Mouse (Mus musculus) stomach, postnatal 0 days (tissue): Measurements from ENCODE around the gene Mlxipl. TPM values are rescaled to one million over a fixed set of nuclear protein-coding genes. Genes with fewer than 3 reads are reported as not detected.
A peak's percentile ranks its signal among the peaks of the same experiment; 100 is the strongest.
"Not testable (repeated sequence)": the region's sequence is repeated elsewhere in the genome, so short reads cannot be mapped to it uniquely, and the experiment has no call there.

Experiments
- ATAC-seq: fragments of 200-750 bp; cut with Nextera tagmentation; 2 replicates; pipeline ENCODE4 v1.8.0; 2017; ENCODE audit not compliant: low FRiP score, low TSS enrichment
- DNase-seq: peaks from one replicate; pipeline ENCODE4 v3.0.0-alpha.2; 2016; ENCODE audit warnings: low spot score
- H3K27ac ChIP-seq: fragments of 300-500 bp; sonication (generic); replicated peaks from 2 replicates; pipeline ENCODE4 v1.5.1; 2014; ENCODE audit warnings: mild to moderate bottlenecking, control low read depth
- H3K27me3 ChIP-seq: fragments of 300-500 bp; sonication (generic); 2 replicates; pipeline ENCODE4 v1.6.1; 2014; ENCODE audit warnings: low read length; ENCODE audit not compliant: control insufficient read depth, insufficient read depth
- H3K36me3 ChIP-seq: fragments of 300-500 bp; sonication (generic); 2 replicates; pipeline ENCODE4 v1.6.1; 2014; ENCODE audit warnings: low read length, mixed read lengths; ENCODE audit not compliant: control insufficient read depth, insufficient read depth
- H3K4me1 ChIP-seq: fragments of 300-500 bp; sonication (generic); replicated peaks from 2 replicates; pipeline ENCODE4 v1.6.1; 2014; ENCODE audit warnings: antibody characterized with exemption; ENCODE audit not compliant: control insufficient read depth, insufficient read depth
- H3K4me2 ChIP-seq: fragments of 300-500 bp; sonication (generic); replicated peaks from 2 replicates; pipeline ENCODE4 v1.6.1; 2014; ENCODE audit warnings: low read depth, mild to moderate bottlenecking, control low read depth, moderate library complexity
- H3K4me3 ChIP-seq: fragments of 300-500 bp; sonication (generic); 2 replicates; pipeline ENCODE4 v1.5.1; 2014; ENCODE audit warnings: low read depth, low read length, control low read depth
- H3K9ac ChIP-seq: fragments of 300-500 bp; sonication (generic); 2 replicates; pipeline ENCODE4 v1.6.1; 2014; ENCODE audit warnings: mild to moderate bottlenecking, low read length, control low read depth, mixed read lengths
- H3K9me3 ChIP-seq: fragments of 300-500 bp; sonication (generic); 2 replicates; pipeline ENCODE4 v1.6.1; 2016; ENCODE audit warnings: low read length; ENCODE audit not compliant: control insufficient read depth
- CTCF ChIP-seq: IDR thresholded peaks from 2 replicates; pipeline ENCODE4 v1.5.1; 2016; ENCODE audit warnings: antibody characterized with exemption, low read depth, mild to moderate bottlenecking, moderate library complexity
- EP300 ChIP-seq: optimal IDR thresholded peaks from 2 replicates; pipeline ENCODE3; 2016; ENCODE audit warnings: antibody characterized with exemption
- WGBS: fragments of 180-500 bp; shearing (Covaris S2); extraction: QIAGEN DNeasy Blood & Tissue Kit; methylation state at CpG from one replicate; pipeline ENCODE4 v1.1.7; 2014; 5-methylcytosine and 5-hydroxymethylcytosine counted together
- polyA plus RNA-seq: library from polyadenylated mRNA; unstranded; fragments of >200 nt; fragmentation: Nextera tagmentation; extraction: Ambion mirVana; gene quantifications from 2 replicates; pipeline ENCODE4 v1.2.1, GENCODE M21; 2015

Gene Mlxipl
- 0.22 and 0.91 TPM in 2 replicates for polyA plus RNA-seq

DNA sequence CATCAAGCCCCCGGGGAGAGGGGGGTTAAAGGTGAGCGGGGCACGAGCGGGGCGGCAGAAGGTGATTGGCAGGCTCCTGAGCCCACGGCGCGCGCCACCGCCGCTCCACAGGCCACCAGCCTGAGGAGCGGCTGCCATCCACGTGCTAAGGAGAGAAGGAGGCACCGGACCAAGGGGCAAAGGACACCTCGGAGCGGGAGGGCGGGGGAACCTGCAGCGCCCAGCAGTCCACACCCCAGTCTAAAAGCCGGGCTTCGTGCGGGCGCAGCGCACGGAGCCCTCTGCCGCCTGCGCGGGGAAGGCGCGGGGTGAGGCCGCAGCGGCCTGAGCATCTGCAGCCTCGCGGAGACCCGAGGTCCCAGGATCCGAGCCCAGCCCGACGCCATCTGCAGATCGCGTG is at the start of gene Mlxipl:
Mlxipl (plus strand) TSS at position 238 of the 400 bp plus-strand sequence.
- peak; percentile 35; the same call in 1 of the 2 replicates for TF ChIP-seq CTCF
- TF ChIP-seq EP300: no peak
- Histone ChIP-seq H3K27ac (no peak within 1 kb of the TSS), H3K36me3 (no peaks in the 10 kb centered on the region), H3K4me2 (peak within 1 kb of the TSS; percentile 20; the same call in 1 of the 2 replicates), H3K27me3 (no peaks in the 10 kb centered on the region; the same call in 1 of the 2 replicates), H3K9me3 (no peaks in the 10 kb centered on the region), H3K4me1 (no peaks in the 10 kb centered on the region), H3K4me3 (no peak within 1 kb of the TSS), H3K9ac (0 out of 2 replicates have a peak within 1 kb of the TSS, but pooled peaks have one; percentile 31)
- DNase-seq (peak; percentile 53), ATAC-seq (peak; percentile 78)
- WGBS: 3% methylated on average over 39 of the region's 39 CpGs

DNA sequence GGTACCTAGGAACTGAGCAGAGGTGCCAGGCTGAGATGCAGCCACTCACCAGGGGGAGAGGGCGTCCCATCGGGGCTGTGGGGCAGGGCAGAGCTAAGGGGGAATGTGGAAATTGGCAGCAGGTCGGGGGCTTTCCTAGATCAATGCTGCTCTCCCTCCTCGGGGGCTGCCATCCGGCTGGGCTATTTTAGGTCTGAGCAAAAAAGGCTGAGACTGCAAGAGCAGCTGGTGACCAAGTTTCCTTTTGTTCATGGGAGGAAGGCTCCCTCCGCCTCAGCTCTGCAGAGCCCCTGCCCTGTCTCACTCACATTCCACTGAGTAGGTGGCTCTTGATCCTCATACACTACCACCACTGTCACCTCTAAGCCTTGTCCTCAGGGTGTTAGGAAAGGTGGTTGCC is 49.6 kb upstream of the Mlxipl start:
- H3K27ac ChIP-seq: no peak overlapping the region
- H3K4me1 ChIP-seq: no peaks in the 10 kb centered on the region
- 49% methylated on average over 6 of the region's 6 CpGs for WGBS
- no peak overlapping the region for H3K9ac ChIP-seq
- no peaks in the 10 kb centered on the region for H3K27me3 ChIP-seq
- DNase-seq (no peak), ATAC-seq (no peak)
- H3K4me3 ChIP-seq: no peak overlapping the region
- TF ChIP-seq CTCF (no peak), EP300 (no peak)
- no peaks in the 10 kb centered on the region for H3K9me3 ChIP-seq
- H3K4me2 ChIP-seq: no peak overlapping the region
- H3K36me3 ChIP-seq: no peaks in the 10 kb centered on the region

GRCm38 (mm10) chr5:135040777-135041176 is 48.9 kb upstream of the Mlxipl start:
- H3K4me2 ChIP-seq: no peak overlapping the region
- WGBS: 42% methylated on average over 10 of the region's 11 CpGs
- no peak for DNase-seq
- H3K4me3 ChIP-seq: no peak overlapping the region
- ATAC-seq: no peak
- TF ChIP-seq CTCF (no peak), EP300 (no peak)
- no peaks in the 10 kb centered on the region for H3K4me1 ChIP-seq
- H3K27me3 ChIP-seq: no peaks in the 10 kb centered on the region
- H3K9ac ChIP-seq: no peak overlapping the region
- no peak overlapping the region for H3K27ac ChIP-seq
- H3K9me3 ChIP-seq: no peaks in the 10 kb centered on the region
- no peaks in the 10 kb centered on the region for H3K36me3 ChIP-seq

- 0 out of 2 replicates have a peak overlapping the region, but pooled peaks have one; percentile 9 for H3K4me2 ChIP-seq
- H3K4me1 ChIP-seq: no peaks in the 10 kb centered on the region
- H3K27ac ChIP-seq: no peak overlapping the region
- H3K9ac ChIP-seq: no peak overlapping the region
- 52% methylated on average over 21 of the region's 21 CpGs for WGBS
- no peaks in the 10 kb centered on the region for H3K36me3 ChIP-seq
- no peaks in the 10 kb centered on the region for H3K9me3 ChIP-seq
- TF ChIP-seq EP300 (no peak), CTCF (no peak)
- H3K4me3 ChIP-seq: no peak overlapping the region
- DNase-seq (no peak), ATAC-seq (peak; percentile 35)
- H3K27me3 ChIP-seq: no peaks in the 10 kb centered on the region
These were observed 47.4 kb upstream of the Mlxipl start for GRCm38 (mm10) chr5:135042105-135042788.

GRCm38 (mm10) chr5:135044575-135044974 is 45.1 kb upstream of the Mlxipl start:
- ATAC-seq (no peak), DNase-seq (no peak)
- Histone ChIP-seq H3K4me1 (no peaks in the 10 kb centered on the region), H3K27ac (no peak overlapping the region), H3K36me3 (no peaks in the 10 kb centered on the region; the same call in 1 of the 2 replicates), H3K4me3 (no peak overlapping the region), H3K4me2 (no peak overlapping the region), H3K27me3 (no peaks in the 10 kb centered on the region), H3K9me3 (no peaks in the 10 kb centered on the region), H3K9ac (no peak overlapping the region)
- 95% methylated on average over 3 of the region's 3 CpGs for WGBS
- TF ChIP-seq EP300 (no peak), CTCF (no peak)

GRCm38 (mm10) chr5:135048539-135048938 is 41.2 kb upstream of the Mlxipl start:
- DNase-seq (no peak), ATAC-seq (0 out of 2 replicates have a peak, but pooled peaks have one; percentile 8)
- Histone ChIP-seq H3K36me3 (peaks cover 4% of the 10 kb centered on the region; the same call in 1 of the 2 replicates), H3K27ac (no peak overlapping the region), H3K27me3 (no peaks in the 10 kb centered on the region), H3K4me3 (no peak overlapping the region), H3K4me1 (no peaks in the 10 kb centered on the region), H3K4me2 (no peak overlapping the region), H3K9ac (no peak overlapping the region), H3K9me3 (no peaks in the 10 kb centered on the region)
- 92% methylated on average over 5 of the region's 5 CpGs for WGBS
- TF ChIP-seq CTCF (no peak), EP300 (no peak)

DNA sequence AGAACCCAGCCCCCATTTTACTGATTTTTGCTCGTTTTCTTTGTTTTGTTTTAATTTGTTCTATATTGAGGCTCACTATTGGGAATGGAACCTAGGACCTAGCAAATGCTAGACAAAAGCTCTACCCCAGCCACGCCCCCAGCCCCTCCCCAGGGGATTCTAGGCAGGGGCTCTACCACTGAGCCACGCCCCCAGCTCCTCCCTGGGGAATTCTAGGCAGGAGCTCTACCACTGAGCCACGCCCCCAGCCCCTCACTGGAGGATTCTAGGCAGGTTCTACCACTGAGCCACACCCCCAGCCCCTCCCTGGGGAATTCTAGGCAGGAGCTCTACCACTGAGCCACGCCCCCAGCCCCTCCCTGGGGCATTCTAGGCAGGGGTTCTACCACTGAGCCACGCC is 40.4 kb upstream of the Mlxipl start:
- not testable (repeated sequence) for ATAC-seq, H3K27ac ChIP-seq, H3K4me3 ChIP-seq, H3K4me2 ChIP-seq, H3K4me1 ChIP-seq, H3K9ac ChIP-seq, H3K9me3 ChIP-seq, H3K27me3 ChIP-seq, H3K36me3 ChIP-seq, DNase-seq
- WGBS: 88% methylated on average over 6 of the region's 6 CpGs
